Mouse (Mus musculus): Measurements from ENCODE around the gene Nln. TPM values are rescaled to one million over a fixed set of nuclear protein-coding genes. Genes with fewer than 3 reads are reported as not detected.

Gene Nln
- total RNA-seq, 1 experiment from 2014 or later = 21.0 TPM

GRCm38 (mm10) chr13:104015246-104016105, 93.9 kb downstream of the Nln start:
- no peak for DNase-seq

DNA sequence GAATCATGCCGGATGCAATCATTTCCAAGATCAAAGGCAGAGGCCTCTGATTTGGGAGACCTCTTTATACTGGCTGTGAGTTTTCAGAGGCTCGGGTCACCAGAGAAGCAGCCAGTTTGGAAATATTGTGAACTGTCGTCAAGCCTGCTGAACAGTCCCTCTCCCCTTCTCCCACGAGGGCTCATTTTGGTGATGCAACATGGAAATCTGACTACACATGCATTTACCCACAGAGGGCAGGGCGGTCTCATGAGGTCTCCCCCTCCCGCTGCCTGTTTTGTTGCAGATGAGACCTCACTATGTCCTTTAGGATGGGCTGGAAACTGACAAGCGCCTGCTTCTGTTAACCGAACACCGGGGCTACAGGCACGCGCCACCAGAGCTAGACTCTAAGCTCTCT, 95.4 kb downstream of the Nln start:
- DNase-seq = no peak

- no peak for DNase-seq
Observed at GRCm38 (mm10) chr13:104013380-104013779, 96.0 kb downstream of the Nln start.

GRCm38 (mm10) chr13:104012214-104012833, 97.1 kb downstream of the Nln start:
- no peak for DNase-seq

DNA sequence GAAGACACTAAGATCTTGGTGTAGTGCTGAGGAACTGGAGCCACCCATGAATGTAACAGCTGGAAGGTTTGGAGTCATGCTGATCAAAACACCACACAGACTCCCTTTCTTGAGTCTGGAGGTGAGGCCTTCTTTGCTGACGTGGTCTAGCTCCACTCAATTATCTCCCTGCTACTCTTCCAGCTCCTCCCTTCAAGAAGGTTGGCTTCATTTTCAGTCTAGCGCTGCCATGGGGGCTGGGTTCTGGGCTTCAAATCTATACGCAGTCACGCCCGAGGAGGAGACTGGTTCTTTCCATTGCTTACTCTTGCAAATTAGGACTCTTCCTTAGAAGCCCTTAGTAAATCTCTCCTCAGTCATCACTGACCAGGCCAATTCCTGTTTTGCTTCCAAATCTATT, 98.1 kb downstream of the Nln start:
- DNase-seq = no peak

GRCm38 (mm10) chr13:104005231-104005845, 104.1 kb downstream of the Nln start:
- DNase-seq = peak; percentile 46

DNA sequence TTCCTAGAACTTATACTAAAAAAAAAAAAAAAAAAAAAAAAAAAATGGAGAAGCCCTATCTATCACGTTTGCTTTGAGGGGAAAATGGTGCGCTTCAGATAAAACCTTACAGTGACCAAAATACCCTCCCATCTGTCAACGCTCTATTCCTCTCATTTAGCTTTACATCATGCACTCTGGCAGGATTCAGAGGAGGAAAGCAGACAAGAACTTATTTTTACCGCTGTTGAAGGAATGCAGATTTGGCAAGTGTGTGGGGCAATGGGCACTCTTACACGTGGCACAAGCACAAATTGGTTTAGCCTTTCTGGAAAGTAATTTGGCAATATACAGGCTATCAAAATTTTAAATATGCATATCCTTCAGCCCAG, 115.3 kb downstream of the Nln start:
- DNase-seq = no peak

- DNase-seq = no peak
Observed at GRCm38 (mm10) chr13:103993142-103994084, 116.0 kb downstream of the Nln start.

GRCm38 (mm10) chr13:103986660-103987059, 122.8 kb downstream of the Nln start:
- DNase-seq = no peak

GRCm38 (mm10) chr13:103985510-103986278, 123.7 kb downstream of the Nln start:
- DNase-seq = peak; percentile 57

- peak; percentile 19 for DNase-seq
Observed at GRCm38 (mm10) chr13:103982376-103982775, 127.0 kb downstream of the Nln start.

GRCm38 (mm10) chr13:103980414-103980813, 129.0 kb downstream of the Nln start:
- DNase-seq = no peak

- DNase-seq = peak; percentile 67
Observed at GRCm38 (mm10) chr13:103978286-103978866, 131.0 kb downstream of the Nln start.

DNA sequence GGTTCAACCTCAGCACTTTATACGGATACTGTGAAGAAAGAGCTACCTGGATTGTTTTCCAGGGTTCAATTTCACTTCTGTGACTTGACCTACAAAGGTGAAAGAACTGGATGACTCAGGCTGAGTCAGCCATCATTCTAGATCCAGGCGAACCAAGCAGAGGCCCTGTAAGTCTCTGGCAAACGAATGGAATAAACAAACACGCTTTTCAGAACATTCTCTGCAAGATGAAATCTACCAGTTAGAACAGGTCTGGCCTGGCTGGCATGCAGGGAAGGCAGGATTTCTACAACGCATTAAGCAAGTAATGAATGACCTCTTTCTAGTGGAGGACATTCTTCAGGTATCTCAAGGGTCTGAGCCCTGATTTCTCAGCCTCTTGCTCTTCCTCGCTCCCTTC, 131.6 kb downstream of the Nln start:
- DNase-seq = peak; percentile 46

DNA sequence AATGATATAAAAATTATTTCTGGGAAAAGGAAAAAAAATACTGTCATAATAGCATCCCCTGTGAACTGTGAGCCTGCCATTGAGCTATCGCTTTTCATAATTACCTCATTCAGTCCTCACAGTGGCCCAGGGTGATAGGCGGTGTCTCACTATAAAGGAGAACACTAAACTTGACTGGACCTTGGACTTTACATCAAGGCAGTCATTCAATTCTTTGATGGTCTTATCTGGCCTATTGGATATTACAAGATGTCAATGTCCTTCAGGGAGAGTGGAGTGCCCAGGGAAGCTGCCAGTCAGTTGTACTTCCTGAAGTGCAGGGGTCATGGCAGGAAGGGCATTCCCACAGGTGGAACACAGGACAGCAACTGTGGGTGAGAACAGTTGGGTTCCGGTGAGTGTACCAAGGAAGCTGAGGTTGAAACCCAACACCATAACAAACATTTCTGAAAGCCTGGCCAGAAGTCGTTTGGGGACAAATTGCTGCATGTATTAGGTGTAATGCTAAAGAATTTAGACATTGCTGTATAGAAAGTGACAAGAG, 133.2 kb downstream of the Nln start:
- DNase-seq = no peak

DNA sequence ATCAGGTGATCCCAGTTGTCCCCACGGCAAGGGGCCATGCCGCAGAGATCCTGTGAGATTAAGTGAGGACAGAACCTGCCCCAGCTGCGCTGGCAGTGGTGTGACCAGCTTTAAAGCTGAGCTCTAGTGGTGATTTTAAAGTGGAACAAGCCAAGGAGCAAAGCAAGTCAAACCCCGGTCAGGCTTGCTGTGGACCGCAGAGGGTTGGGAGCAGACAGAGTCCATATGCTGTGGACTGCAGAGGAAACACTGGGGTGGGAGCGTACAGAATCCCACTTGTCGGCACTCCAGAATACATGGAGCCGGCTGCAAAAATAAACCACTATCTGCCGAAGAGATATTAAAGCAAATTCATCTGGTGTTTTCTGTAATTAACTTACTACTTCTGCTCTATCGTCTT, 134.3 kb downstream of the Nln start:
- DNase-seq = no peak

- DNase-seq = no peak
Observed at GRCm38 (mm10) chr13:103973977-103974376, 135.4 kb downstream of the Nln start.
